Mouse (Mus musculus): ENCODE measurements around the gene Csf1.
A peak's percentile ranks its signal among the peaks of the same experiment; 100 is the strongest.

Gene Csf1

DNA sequence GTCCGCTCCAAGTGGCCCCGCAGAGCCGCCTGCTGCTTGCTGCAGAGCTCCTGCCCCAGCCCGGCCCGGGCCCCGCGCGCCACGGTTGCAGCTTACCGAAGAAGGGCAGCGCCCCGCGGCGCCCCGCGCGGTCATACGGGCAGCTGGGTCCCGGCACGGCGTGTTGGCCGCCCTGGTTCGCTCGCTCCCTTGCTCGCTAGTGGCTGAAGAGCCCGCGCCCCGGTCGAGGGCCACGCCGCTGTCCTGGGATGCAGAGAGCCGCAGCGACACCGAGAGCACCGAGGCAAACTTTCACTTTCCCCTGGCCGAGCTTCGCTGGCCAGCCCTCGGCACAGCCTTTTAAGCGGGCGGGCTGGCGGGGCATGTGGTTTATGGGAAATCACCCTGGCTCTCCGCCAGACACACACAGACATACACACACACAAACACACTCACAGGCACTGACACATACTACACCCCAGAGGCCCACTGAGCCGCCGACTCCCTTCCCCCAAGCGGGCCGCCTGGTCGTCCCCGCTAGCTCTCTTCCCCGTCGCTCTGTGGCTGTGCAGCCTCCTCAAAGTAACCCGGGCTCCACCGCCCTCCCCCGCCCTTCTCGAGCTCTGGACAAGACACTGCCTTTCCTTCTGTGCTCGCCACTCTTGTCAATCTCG lies at the start of gene Csf1:
Csf1 (minus strand) TSS at position 541 of the 653 bp plus-strand sequence.
- peak; percentile 89 for DNase-seq (ENCODE audit: low read depth, low spot score)

GRCm38 (mm10) chr3:107808013-107808750 lies 47.9 kb upstream of the Csf1 start:
- peak; percentile 39 for DNase-seq (ENCODE audit: low read depth, low spot score)

DNA sequence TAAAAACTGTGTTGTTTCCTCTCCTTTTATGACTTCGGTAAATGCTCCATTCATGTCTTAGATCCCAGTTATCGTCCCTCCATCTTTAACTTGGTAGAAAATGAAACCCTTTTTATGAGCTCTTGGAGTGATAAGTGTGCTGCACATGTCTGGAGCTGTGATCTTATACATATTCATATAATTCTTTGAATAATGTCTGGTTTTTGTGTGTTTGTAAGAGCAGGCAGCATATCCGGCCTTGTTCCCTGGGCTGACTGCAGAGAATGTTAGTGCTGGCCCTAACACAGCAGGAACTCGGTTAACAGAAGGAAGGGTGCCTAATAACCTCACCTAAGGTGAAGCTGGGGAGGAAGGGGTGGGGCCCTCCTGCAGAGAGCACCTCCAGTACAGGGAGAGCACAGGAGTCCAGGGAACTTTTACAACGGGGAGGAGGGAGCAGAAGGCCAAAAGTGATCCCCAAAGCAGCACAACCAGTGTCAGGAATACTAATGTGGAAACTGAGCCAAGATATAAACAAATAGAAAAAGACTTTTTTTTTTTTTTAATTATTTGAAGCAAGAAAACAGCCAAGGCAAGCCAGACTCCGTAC lies 47.2 kb upstream of the Csf1 start:
- DNase-seq (ENCODE audit: low read depth, low spot score), result peak; percentile 39

DNA sequence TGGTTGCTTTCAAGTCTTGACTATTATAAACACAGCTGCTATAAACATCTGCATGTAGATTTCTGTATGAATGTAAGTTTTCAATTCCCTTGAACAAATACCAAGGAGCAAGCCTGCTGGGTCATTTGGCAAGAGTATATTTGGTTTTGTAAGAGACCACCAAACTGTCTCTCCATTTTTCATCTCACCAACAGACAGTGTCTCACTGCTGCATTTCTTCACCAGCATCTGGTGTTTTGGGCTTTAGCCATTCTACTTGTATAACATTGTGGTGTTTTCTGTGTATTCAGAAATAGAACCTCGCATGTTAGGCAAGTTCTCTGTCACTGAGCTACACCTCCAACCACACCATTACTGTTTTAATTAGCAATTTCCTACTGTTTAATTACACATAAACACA lies 46.6 kb upstream of the Csf1 start:
- peak; percentile 61 for DNase-seq (ENCODE audit: low read depth, low spot score)

DNA sequence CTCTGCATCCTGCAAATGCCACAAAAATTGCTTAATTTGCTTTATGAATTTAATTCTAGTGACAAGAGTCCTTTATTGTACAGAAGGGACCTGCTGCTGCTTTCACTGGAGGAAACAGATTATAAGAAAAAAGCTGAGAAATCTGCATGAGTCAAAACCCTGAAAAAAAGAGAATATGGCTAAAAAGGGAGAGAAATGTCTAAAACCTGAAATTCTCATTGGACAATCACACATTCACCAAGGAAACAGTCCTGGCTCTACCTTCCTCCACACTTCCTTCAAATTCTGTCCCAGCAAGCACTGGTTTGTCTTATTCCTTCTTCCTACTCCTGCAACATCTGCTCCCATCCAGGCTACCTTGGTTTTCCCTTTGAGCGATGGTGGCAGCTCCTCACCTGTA lies 44.5 kb upstream of the Csf1 start:
- DNase-seq (ENCODE audit: low read depth, low spot score), result peak; percentile 56

GRCm38 (mm10) chr3:107802185-107802946 lies 42.1 kb upstream of the Csf1 start:
- DNase-seq (ENCODE audit: low read depth, low spot score), result peak; percentile 35

- DNase-seq (ENCODE audit: low read depth, low spot score), result no peak
These were observed 38.7 kb upstream of the Csf1 start for GRCm38 (mm10) chr3:107798946-107799345.

DNA sequence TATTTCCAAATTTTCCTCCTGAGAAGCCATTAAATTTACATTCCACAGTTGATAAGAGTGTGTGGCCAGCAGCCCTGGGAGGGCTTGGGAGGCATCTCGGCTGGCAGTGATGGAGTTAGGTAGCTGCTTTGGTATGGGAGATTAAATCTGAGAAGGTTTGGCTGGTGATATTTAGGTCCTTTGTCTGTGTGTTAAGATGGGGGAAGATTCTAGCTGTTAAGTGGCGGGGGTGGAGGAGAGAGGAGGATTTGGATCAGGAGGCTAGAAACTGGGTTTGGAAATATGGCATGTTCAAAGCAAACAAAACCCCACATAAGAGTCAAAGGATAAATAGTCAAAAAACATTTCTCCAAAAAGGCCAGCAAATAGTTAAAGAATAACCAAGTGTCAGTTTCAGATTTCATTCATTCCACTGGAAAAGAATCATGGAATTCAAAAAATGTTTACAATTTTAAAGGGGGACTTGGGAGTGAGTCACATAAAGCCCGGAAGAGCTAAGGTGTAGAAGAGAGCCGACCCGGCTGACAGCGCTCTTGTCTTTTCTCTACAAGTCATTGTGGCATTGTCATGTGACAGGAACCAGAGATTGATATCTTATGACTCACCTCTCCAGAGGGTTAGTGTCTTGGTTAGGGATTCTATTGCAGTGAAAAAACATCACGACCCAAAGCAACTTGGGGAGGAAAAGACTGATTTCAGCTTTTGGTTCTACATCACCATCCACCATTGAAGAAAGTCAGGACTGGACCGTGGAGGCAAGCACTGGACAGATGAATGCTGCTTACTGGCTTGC lies 36.1 kb upstream of the Csf1 start:
- DNase-seq (ENCODE audit: low read depth, low spot score), result peak; percentile 55

- DNase-seq (ENCODE audit: low read depth, low spot score), result no peak
These were observed 34.6 kb upstream of the Csf1 start for GRCm38 (mm10) chr3:107794890-107795289.

- peak; percentile 87 for DNase-seq (ENCODE audit: low read depth, low spot score)
These were observed 33.3 kb upstream of the Csf1 start for GRCm38 (mm10) chr3:107793300-107794201.

DNA sequence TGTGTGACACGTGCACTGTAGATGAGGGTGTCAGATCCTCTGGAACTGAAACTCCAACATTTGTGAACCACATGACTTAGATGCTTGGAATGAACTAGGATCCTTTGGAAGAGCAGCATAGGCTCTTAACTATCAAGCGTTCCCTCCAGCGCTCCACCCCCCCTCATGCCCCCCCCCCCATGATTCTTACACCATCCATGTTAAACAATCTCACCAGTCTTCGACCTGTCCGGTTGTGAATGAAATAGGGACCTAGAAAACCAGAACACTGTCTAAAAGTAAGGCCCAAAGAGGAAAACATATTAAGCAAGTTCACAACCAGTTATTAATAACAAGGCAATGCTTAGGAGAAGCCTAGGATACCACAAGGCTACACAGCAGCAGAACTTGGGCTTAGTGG lies 32.5 kb upstream of the Csf1 start:
- DNase-seq (ENCODE audit: low read depth, low spot score), result no peak

- DNase-seq (ENCODE audit: low read depth, low spot score), result peak; percentile 56
These were observed 30.6 kb upstream of the Csf1 start for GRCm38 (mm10) chr3:107790766-107791303.

- no peak for DNase-seq (ENCODE audit: low read depth, low spot score)
These were observed 30.0 kb upstream of the Csf1 start for GRCm38 (mm10) chr3:107790227-107790626.

- DNase-seq (ENCODE audit: low read depth, low spot score), result peak; percentile 88
These were observed 28.6 kb upstream of the Csf1 start for GRCm38 (mm10) chr3:107788885-107789284.

- DNase-seq (ENCODE audit: low read depth, low spot score), result no peak
These were observed 27.6 kb upstream of the Csf1 start for GRCm38 (mm10) chr3:107787613-107788501.

DNA sequence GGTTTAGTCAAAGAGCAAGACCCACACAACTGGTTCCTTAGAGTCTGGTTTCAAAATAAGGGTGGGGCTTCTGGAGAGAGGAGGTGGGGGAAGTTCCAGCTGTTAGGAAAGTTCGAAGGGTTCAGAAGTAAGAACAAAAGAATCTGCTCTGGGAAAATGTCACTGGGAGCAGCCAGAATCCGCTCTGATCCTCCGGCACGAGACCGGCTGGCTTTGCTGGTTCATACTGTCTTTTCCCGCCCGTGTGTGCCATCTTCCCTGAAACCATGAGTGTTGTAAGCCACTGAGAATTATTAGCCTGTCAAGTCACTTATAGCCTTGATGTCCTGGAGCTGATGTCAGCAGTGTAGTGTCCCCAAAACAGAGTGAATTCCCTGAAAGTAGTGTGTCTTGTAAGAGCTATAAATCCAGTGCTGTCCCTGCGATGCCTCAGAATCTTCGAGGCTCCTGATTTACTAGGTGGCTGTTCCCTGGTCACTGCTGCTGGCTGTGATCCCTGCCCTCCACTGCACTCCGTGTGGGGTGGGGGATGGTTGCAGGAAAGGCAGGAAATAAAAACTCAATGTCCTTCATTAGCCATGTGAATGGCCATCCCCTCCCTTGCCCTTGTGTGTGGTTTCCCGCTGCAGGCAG lies 26.8 kb upstream of the Csf1 start:
- DNase-seq (ENCODE audit: low read depth, low spot score), result no peak

- no peak for DNase-seq (ENCODE audit: low read depth, low spot score)
These were observed 26.1 kb upstream of the Csf1 start for GRCm38 (mm10) chr3:107786344-107786743.

GRCm38 (mm10) chr3:107785546-107785945 lies 25.3 kb upstream of the Csf1 start:
- no peak for DNase-seq (ENCODE audit: low read depth, low spot score)

Data from brain, adult 2 months (tissue).